Mouse (Mus musculus) MEL (cell line): ENCODE data around the gene Abhd4. TPM values are rescaled to one million over a fixed set of nuclear protein-coding genes. Genes with fewer than 3 reads are reported as not detected.
A peak's percentile ranks its signal among the peaks of the same experiment; 100 is the strongest.

ENCODE experiments used
- DNase-seq: peaks from one replicate; pipeline ENCODE4 v3.0.0; 2011; ENCODE audit warnings: low read depth, low spot score
- H3K27ac ChIP-seq: 2 replicates; pipeline ENCODE4 v1.5.1; 2012; ENCODE audit warnings: low read depth, mild to moderate bottlenecking, control low read depth, low read length, moderate library complexity; ENCODE audit not compliant: control insufficient read depth
- H3K27me3 ChIP-seq, 2 experiments: fragments of 150-350 bp in 1 of 2; sonication (generic) in 1 of 2; 2 replicates each; pipeline ENCODE4 v1.6.1; 2012; ENCODE audit warnings: low read length in 2 of 2, mild to moderate bottlenecking in 2 of 2, improper control_type of control experiment in 1 of 2, moderate library complexity in 1 of 2; ENCODE audit not compliant: insufficient read depth in 2 of 2, control insufficient read depth in 1 of 2
- H3K36me3 ChIP-seq, 2 experiments: 2 replicates each; pipeline ENCODE4 v1.6.1; 2012 to 2014; ENCODE audit warnings: low read length in 2 of 2, improper control_type of control experiment in 1 of 2, inconsistent platforms in 1 of 2, mild to moderate bottlenecking in 1 of 2; ENCODE audit not compliant: insufficient read depth in 2 of 2, control insufficient read depth in 1 of 2
- H3K4me1 ChIP-seq, 2 experiments: fragments of 150-350 bp in 1 of 2; sonication (generic) in 1 of 2; 2 replicates each; pipeline ENCODE4 v1.6.1; 2012; ENCODE audit warnings: low read length in 2 of 2, improper control_type of control experiment in 1 of 2, mild to moderate bottlenecking in 1 of 2; ENCODE audit not compliant: insufficient read depth in 2 of 2, control insufficient read depth in 1 of 2
- H3K4me3 ChIP-seq, 2 experiments: fragments of 150-350 bp in 1 of 2; sonication (generic) in 1 of 2; 2 replicates each; pipeline ENCODE4 v1.5.1; 2012; ENCODE audit warnings: low read depth in 2 of 2, low read length in 2 of 2, mild to moderate bottlenecking in 2 of 2, moderate library complexity in 2 of 2, control low read depth in 1 of 2, improper control_type of control experiment in 1 of 2; ENCODE audit not compliant: control insufficient read depth in 1 of 2, insufficient read depth in 1 of 2
- H3K79me2 ChIP-seq: 2 replicates; pipeline ENCODE4 v1.6.1; 2012; ENCODE audit warnings: mild to moderate bottlenecking, low read length, moderate library complexity; ENCODE audit not compliant: control insufficient read depth, poor library complexity, insufficient read depth
- H3K9ac ChIP-seq: 2 replicates; pipeline ENCODE4 v1.6.1; 2012; ENCODE audit warnings: low read depth, mild to moderate bottlenecking, control low read depth, low read length, moderate library complexity; ENCODE audit not compliant: control insufficient read depth, poor library complexity, severe bottlenecking
- H3K9me3 ChIP-seq: fragments of 150-350 bp; sonication (generic); replicated peaks from 2 replicates; pipeline ENCODE4 v1.6.1; 2012; ENCODE audit warnings: mild to moderate bottlenecking, low read length, improper control_type of control experiment, moderate library complexity; ENCODE audit not compliant: insufficient read depth
- BHLHE40 ChIP-seq: IDR thresholded peaks from 2 replicates; pipeline ENCODE4 v1.6.1; 2012; ENCODE audit warnings: low read depth, mild to moderate bottlenecking, inconsistent platforms, low read length, improper control_type of control experiment, borderline replicate concordance
- CHD1 ChIP-seq: IDR thresholded peaks from 2 replicates; pipeline ENCODE4 v1.6.1; 2012; ENCODE audit warnings: low read depth, mild to moderate bottlenecking, inconsistent platforms, low read length, improper control_type of control experiment
- ELF1 ChIP-seq: IDR thresholded peaks from 2 replicates; pipeline ENCODE4 v1.6.1; 2014; ENCODE audit warnings: low read depth, mild to moderate bottlenecking, inconsistent platforms, low read length, improper control_type of control experiment, moderate library complexity
- GATA1 ChIP-seq: IDR thresholded peaks from 2 replicates; pipeline ENCODE4 v1.6.1; 2011; ENCODE audit warnings: low read depth, low read length, improper control_type of control experiment
- HCFC1 ChIP-seq: IDR thresholded peaks from 2 replicates; pipeline ENCODE4 v1.6.1; 2012; ENCODE audit warnings: low read depth, mild to moderate bottlenecking, inconsistent platforms, low read length, improper control_type of control experiment, moderate library complexity
- JUND ChIP-seq: IDR thresholded peaks from 2 replicates; pipeline ENCODE4 v1.6.1; 2011; ENCODE audit warnings: low read depth, mild to moderate bottlenecking, improper control_type of control experiment, low read length
- KAT2A ChIP-seq: conservative IDR thresholded peaks from 2 replicates; pipeline ENCODE4 v1.6.1; 2012; ENCODE audit warnings: low read depth, low read length, improper control_type of control experiment, inconsistent platforms
- MAFK ChIP-seq: IDR thresholded peaks from 2 replicates; pipeline ENCODE4 v1.6.1; 2011; ENCODE audit warnings: low read depth, mild to moderate bottlenecking, low read length, improper control_type of control experiment, borderline replicate concordance
- MAX ChIP-seq: IDR thresholded peaks from 2 replicates; pipeline ENCODE4 v1.6.1; 2011; ENCODE audit warnings: low read length, improper control_type of control experiment
- MAZ ChIP-seq: IDR thresholded peaks from 2 replicates; pipeline ENCODE4 v1.6.1; 2012; ENCODE audit warnings: low read depth, mild to moderate bottlenecking, inconsistent platforms, low read length, improper control_type of control experiment
- MXI1 ChIP-seq: IDR thresholded peaks from 2 replicates; pipeline ENCODE4 v1.6.1; 2011; ENCODE audit warnings: mild to moderate bottlenecking, low read depth, low read length, improper control_type of control experiment
- MYC ChIP-seq: IDR thresholded peaks from 2 replicates; pipeline ENCODE4 v1.6.1; 2011; ENCODE audit warnings: low read depth, mild to moderate bottlenecking, low read length, improper control_type of control experiment, moderate library complexity
- NELFE ChIP-seq: IDR thresholded peaks from 2 replicates; pipeline ENCODE4 v1.6.1; 2011; ENCODE audit warnings: low read depth, low read length, improper control_type of control experiment
- POLR2AphosphoS5 ChIP-seq: IDR thresholded peaks from 2 replicates; pipeline ENCODE4 v1.6.1; 2012; ENCODE audit warnings: low read depth, borderline replicate concordance, mild to moderate bottlenecking, inconsistent platforms, low read length, moderate library complexity, mixed read lengths
- RCOR1 ChIP-seq: IDR thresholded peaks from 2 replicates; pipeline ENCODE4 v1.6.1; 2012; ENCODE audit warnings: low read depth, mild to moderate bottlenecking, inconsistent platforms, low read length, improper control_type of control experiment
- SIN3A ChIP-seq: IDR thresholded peaks from 2 replicates; pipeline ENCODE4 v1.6.1; 2012; ENCODE audit warnings: low read length, improper control_type of control experiment, inconsistent platforms
- SMC3 ChIP-seq: IDR thresholded peaks from 2 replicates; pipeline ENCODE4 v1.6.1; 2011; ENCODE audit warnings: low read depth, low read length, improper control_type of control experiment
- TBP ChIP-seq: IDR thresholded peaks from 2 replicates; pipeline ENCODE4 v1.8.0; 2011; ENCODE audit warnings: low read depth, low read length, improper control_type of control experiment
- TCF12 ChIP-seq: IDR thresholded peaks from 2 replicates; pipeline ENCODE4 v1.6.1; 2014; ENCODE audit warnings: low read depth, mild to moderate bottlenecking, inconsistent platforms, low read length, improper control_type of control experiment, moderate library complexity
- UBTF ChIP-seq: IDR thresholded peaks from 2 replicates; pipeline ENCODE4 v1.6.1; 2012; ENCODE audit warnings: low read depth, mild to moderate bottlenecking, inconsistent platforms, low read length, improper control_type of control experiment, moderate library complexity, borderline replicate concordance; ENCODE audit not compliant: insufficient read depth
- USF1 ChIP-seq: IDR thresholded peaks from 2 replicates; pipeline ENCODE4 v1.6.1; 2014; ENCODE audit warnings: low read depth, mild to moderate bottlenecking, inconsistent platforms, low read length, improper control_type of control experiment, moderate library complexity
- polyA plus RNA-seq, 2 experiments: library from polyadenylated mRNA; stranded (reverse) in 1 of 2; unstranded in 1 of 2; fragments of >175 nt in 1 of 2; fragments of >200 nt in 1 of 2; gene quantifications; 2 replicates each; pipeline versions ENCODE4 v1.2.1 to v1.2.4; 2012; ENCODE audit warnings: low replicate concordance in 2 of 2, low read depth in 1 of 2; ENCODE audit not compliant: insufficient read length in 2 of 2, insufficient read depth in 1 of 2, missing spikeins in 1 of 2
- total RNA-seq: library from RNA; depleted of rRNA; stranded (reverse); fragments of 300-350 nt; gene quantifications from 2 replicates; pipeline ENCODE4 v1.2.3, GENCODE M21; 2012

The Abhd4 gene
- total and polyA plus RNA-seq, 3 experiments = 13.1 to 32.0 TPM; not detected in 1

DNA sequence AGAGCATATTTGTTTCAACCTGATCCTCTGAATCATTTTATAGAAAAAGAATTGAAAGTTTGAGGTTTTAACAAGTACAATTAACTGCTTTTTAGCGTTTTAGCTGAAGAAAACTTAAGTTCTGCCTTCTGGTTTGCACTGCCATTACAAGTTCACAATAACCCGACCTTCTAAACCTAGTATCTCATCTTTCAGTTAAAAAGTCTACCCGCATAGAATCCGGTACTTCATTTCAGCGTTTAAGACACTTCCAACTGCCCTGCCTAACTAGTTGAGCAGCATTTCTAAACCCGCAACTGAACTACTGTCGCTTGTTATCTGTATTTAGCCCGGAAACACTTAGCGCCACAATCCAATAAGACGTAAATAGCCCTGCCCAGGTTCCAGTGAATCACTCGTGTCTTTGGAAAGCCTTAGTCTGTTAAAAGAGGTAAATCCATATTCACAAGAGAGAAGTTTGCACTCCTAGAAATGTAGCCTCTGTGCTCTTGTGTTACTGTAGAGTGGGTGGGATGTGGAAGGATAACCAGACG, 748 bp downstream of the Abhd4 start:
- Histone ChIP-seq H3K4me1 (peaks cover 5 to 22% of the 10 kb centered on the region in 2 experiments), H3K9ac (peak overlapping the region; percentile 73), H3K27me3 (no peaks in the 10 kb centered on the region), H3K79me2 (peaks cover 22% of the 10 kb centered on the region), H3K9me3 (no peaks in the 10 kb centered on the region), H3K27ac (peak overlapping the region; percentile 44), H3K36me3 (peaks cover 0 to 20% of the 10 kb centered on the region in 2 experiments; a peak in 2 of 4 replicates), H3K4me3 (peak overlapping the region; percentile 68 to 72)
- no peak for TF ChIP-seq MAFK
- peak; percentile 29; the same call in 1 of the 2 replicates for TF ChIP-seq SIN3A
- no peak for TF ChIP-seq MYC
- peak; percentile 59; the same call in 1 of the 2 replicates for TF ChIP-seq TBP
- TF ChIP-seq RCOR1 = peak; percentile 39; the same call in 1 of the 2 replicates
- TF ChIP-seq NELFE = peak; percentile 42
- peak; percentile 45; the same call in 1 of the 2 replicates for TF ChIP-seq MXI1
- no peak for TF ChIP-seq JUND
- TF ChIP-seq KAT2A = 0 out of 2 replicates have a peak, but pooled peaks have one; percentile 25
- TF ChIP-seq MAZ = no peak
- 0 out of 2 replicates have a peak, but pooled peaks have one; percentile 33 for TF ChIP-seq TCF12
- TF ChIP-seq HCFC1 = peak; percentile 60
- peak; percentile 48; the same call in 1 of the 2 replicates for TF ChIP-seq ELF1
- TF ChIP-seq GATA1 = peak; percentile 74
- 0 out of 2 replicates have a peak, but pooled peaks have one; percentile 34 for TF ChIP-seq MAX
- DNase-seq = peak; percentile 79

GRCm38 (mm10) chr14:54258131-54258670, 4.2 kb downstream of the Abhd4 start:
- Histone ChIP-seq H3K9ac (peak overlapping the region; percentile 61), H3K79me2 (peaks cover 4% of the 10 kb centered on the region), H3K27ac (no peak overlapping the region), H3K4me3 (no peak overlapping the region; a peak in 1 of 4 replicates), H3K4me1 (peaks cover 6 to 19% of the 10 kb centered on the region in 2 experiments), H3K36me3 (peaks cover 0 to 13% of the 10 kb centered on the region in 2 experiments; a peak in 2 of 4 replicates), H3K27me3 (no peaks in the 10 kb centered on the region), H3K9me3 (no peaks in the 10 kb centered on the region)
- no peak for DNase-seq
- no peak for TF ChIP-seq GATA1
- no peak for TF ChIP-seq ELF1
- TF ChIP-seq USF1 = no peak
- no peak for TF ChIP-seq BHLHE40
- no peak for TF ChIP-seq UBTF
- no peak for TF ChIP-seq POLR2AphosphoS5
- no peak for TF ChIP-seq HCFC1
- no peak for TF ChIP-seq SMC3
- no peak for TF ChIP-seq CHD1
